Mouse (Mus musculus): ENCODE results near the gene Serpinb1c. TPM values are rescaled to one million over a fixed set of nuclear protein-coding genes. Genes with fewer than 3 reads are reported as not detected.

The Serpinb1c gene
- total RNA-seq, 2 experiments from 2014 or later, result 0.84 to 2.3 TPM

DNA sequence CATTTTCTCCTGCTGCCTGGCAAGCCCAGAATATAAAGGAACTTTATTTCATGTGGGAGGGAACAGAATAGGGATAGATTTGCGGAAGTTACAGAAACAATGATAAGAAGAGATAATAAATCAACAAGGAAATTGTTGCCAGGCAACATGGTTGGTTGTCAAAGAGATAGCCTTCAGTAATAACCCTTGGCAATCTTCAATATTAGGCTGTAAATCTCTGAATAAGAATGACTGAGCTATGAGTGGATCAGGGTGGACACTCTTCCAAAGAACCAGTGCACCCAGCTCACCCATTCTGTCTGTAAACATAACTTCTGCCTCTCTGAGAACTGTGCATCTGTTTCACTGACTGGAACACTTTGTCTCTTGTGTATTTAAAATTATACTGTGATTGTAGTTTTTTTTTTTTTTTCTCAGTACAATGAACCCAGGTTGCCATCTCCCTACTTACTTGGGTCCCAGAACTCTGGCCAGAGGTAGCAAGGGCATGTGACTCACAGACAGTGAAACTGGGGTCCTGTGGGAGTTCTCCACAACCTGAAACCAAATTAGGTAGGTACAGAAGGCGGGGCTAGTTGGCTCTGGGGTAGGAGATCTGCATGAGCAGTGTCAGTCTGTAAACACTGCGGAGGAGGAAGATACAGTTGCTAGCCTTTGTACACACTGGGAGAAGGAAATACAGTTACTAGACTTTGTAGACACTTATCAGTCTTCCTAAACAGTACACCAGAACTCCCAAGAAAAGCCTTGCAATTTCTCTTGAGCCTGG is 66.3 kb downstream of the Serpinb1c start:
- DNase-seq (ENCODE audit: low spot score), result no peak
- intact Hi-C loops (cut with DNase I), result no loop called here

Other genes with a start within 250 kb of the Serpinb1c start
- 100 to 1,000 TPM; 303 to 406 TPM for gene Mylk4, start 114.3 kb downstream of the Serpinb1c start, total RNA-seq (2021)
- gene Wrnip1, start 96.2 kb downstream of the Serpinb1c start, total RNA-seq (2021), result 10 to 100 TPM; 18.5 to 27.1 TPM
- not detected for gene D930007J09Rik, start 95.4 kb downstream of the Serpinb1c start, total RNA-seq (2021)
- gene Serpinb1a, start 47.0 kb downstream of the Serpinb1c start, total RNA-seq (2021), result 1 to 10 TPM; 4.0 to 5.6 TPM
- 10 to 100 TPM; 32.7 to 37.4 TPM for gene Serpinb6b, start 67.0 kb upstream of the Serpinb1c start, total RNA-seq (2021)
- gene Serpinb9, start 105.0 kb upstream of the Serpinb1c start, total RNA-seq (2021), result 1 to 10 TPM; 9.0 to 9.8 TPM
- gene Serpinb9b, start 129.2 kb upstream of the Serpinb1c start, total RNA-seq (2021), result under 1 TPM in 1 of 2 experiments, not detected in 1; 0.20 TPM
- gene Serpinb1b, start 180.4 kb upstream of the Serpinb1c start, total RNA-seq (2021), result not detected

All from heart, postnatal 25 days (tissue).